Mouse (Mus musculus) spleen, adult 2 months (tissue): Measurements from ENCODE around the gene Rad1.

Source experiments
- CTCF ChIP-seq: fragments of 200-500 bp; IDR thresholded peaks from 2 replicates; pipeline ENCODE4 v1.5.1; 2011; ENCODE audit warnings: mild to moderate bottlenecking, inconsistent platforms; ENCODE audit not compliant: insufficient read depth, insufficient read length, insufficient replicate concordance; ENCODE audit errors: extremely low read depth
- POLR2A ChIP-seq: fragments of 200-500 bp; IDR thresholded peaks from 2 replicates; pipeline ENCODE4 v1.6.1; 2011; ENCODE audit warnings: low read depth, low read length, inconsistent platforms

GRCm38 (mm10) chr15:10447102-10447501 is 38.7 kb upstream of the Rad1 start:
- TF ChIP-seq CTCF (no peak), POLR2A (no peak)
